Mouse (Mus musculus): ENCODE data around the gene Fam19a1.

GRCm38 (mm10) chr6:96284590-96284989 lies 171.6 kb downstream of the Fam19a1 start:
- TF ChIP-seq POLR2A (IDR thresholded peaks at IDR 0.05; ENCODE audit: insufficient read depth, low read depth, low read length) (no peak), CTCF (IDR thresholded peaks at IDR 0.05; ENCODE audit: insufficient read depth, low read depth, low read length) (no peak)

Data from olfactory bulb, adult 2 months (tissue).